Mouse (Mus musculus): ENCODE data around the gene Ctnna2.

Ctnna2 gene

GRCm38 (mm10) chr6:77979241-77979961, at the start of gene Ctnna2:
TSS of gene Ctnna2 (minus strand) at chr6:77979699.
- DNase-seq: peak; percentile 4

- no peak for DNase-seq
Measured at GRCm38 (mm10) chr6:77980137-77981052, 896 bp upstream of the Ctnna2 start.

GRCm38 (mm10) chr6:77978476-77979240, 841 bp downstream of the Ctnna2 start:
- no peak for DNase-seq

- DNase-seq: no peak
Measured at GRCm38 (mm10) chr6:77970545-77971242, 8.8 kb downstream of the Ctnna2 start.

- DNase-seq: no peak
Measured at GRCm38 (mm10) chr6:77969774-77970173, 9.7 kb downstream of the Ctnna2 start.

- DNase-seq: no peak
Measured at GRCm38 (mm10) chr6:77962011-77962410, 17.5 kb downstream of the Ctnna2 start.

- no peak for DNase-seq
Measured at GRCm38 (mm10) chr6:77951276-77951675, 28.2 kb downstream of the Ctnna2 start.

GRCm38 (mm10) chr6:77950690-77951089, 28.8 kb downstream of the Ctnna2 start:
- DNase-seq: no peak

GRCm38 (mm10) chr6:77929375-77929774, 50.1 kb downstream of the Ctnna2 start:
- DNase-seq: no peak

- DNase-seq: no peak
Measured at GRCm38 (mm10) chr6:77873150-77873549, 106.3 kb downstream of the Ctnna2 start.

- DNase-seq: no peak
Measured at GRCm38 (mm10) chr6:77869313-77869712, 110.2 kb downstream of the Ctnna2 start.

- no peak for DNase-seq
Measured at GRCm38 (mm10) chr6:77868119-77868518, 111.4 kb downstream of the Ctnna2 start.

GRCm38 (mm10) chr6:77863379-77863778, 116.1 kb downstream of the Ctnna2 start:
- no peak for DNase-seq

GRCm38 (mm10) chr6:77862781-77863180, 116.7 kb downstream of the Ctnna2 start:
- DNase-seq: no peak

GRCm38 (mm10) chr6:77849438-77849837, 130.1 kb downstream of the Ctnna2 start:
- no peak for DNase-seq

- DNase-seq: no peak
Measured at GRCm38 (mm10) chr6:77848796-77849195, 130.7 kb downstream of the Ctnna2 start.

GRCm38 (mm10) chr6:77847651-77848050, 131.8 kb downstream of the Ctnna2 start:
- DNase-seq: no peak

- no peak for DNase-seq
Measured at GRCm38 (mm10) chr6:77839076-77839475, 140.4 kb downstream of the Ctnna2 start.

- no peak for DNase-seq
Measured at GRCm38 (mm10) chr6:77838653-77839052, 140.8 kb downstream of the Ctnna2 start.

GRCm38 (mm10) chr6:77837543-77837942, 142.0 kb downstream of the Ctnna2 start:
- no peak for DNase-seq

- DNase-seq: no peak
Measured at GRCm38 (mm10) chr6:77834680-77835079, 144.8 kb downstream of the Ctnna2 start.

GRCm38 (mm10) chr6:77827526-77827925, 152.0 kb downstream of the Ctnna2 start:
- no peak for DNase-seq

All from lung, postnatal 36 days (tissue).